Mouse (Mus musculus) embryo, embryonic 9.5 days (tissue): ENCODE results near the gene Vmn1r226.

Experiments used
- DNase-seq: peaks from one replicate; pipeline ENCODE4 v3.0.0-alpha.2; 2017; ENCODE audit errors: extremely low spot score

Vmn1r226 gene

GRCm38 (mm10) chr17:20682543-20682942 is at the start of gene Vmn1r226:
Vmn1r226 (plus strand) TSS chr17:20682843.
- DNase-seq = no peak

DNA sequence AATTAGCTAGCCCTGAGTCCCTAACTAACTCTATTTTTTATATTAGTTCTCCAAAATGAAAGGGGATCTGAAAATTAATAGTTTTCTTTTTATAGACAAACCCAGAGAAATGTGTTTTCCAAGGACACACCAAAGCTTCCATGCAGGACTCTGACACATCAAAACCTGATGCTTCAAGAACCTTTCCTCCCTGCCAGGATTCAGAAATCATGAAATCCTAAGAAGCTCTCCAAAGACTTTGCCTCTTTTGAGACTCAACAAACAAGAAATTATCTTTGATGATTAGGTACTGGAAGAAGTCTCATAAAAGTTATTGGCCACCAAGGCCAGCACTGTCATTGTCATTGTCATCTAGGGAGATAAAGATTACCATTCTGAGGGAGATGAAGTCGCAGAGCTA is 46.9 kb downstream of the Vmn1r226 start, which contains the start of gene Vmn1r227:
TSS of gene Vmn1r227 (plus strand) at position 301 of the 400 bp plus-strand sequence.
- no peak for DNase-seq
